Mouse (Mus musculus) thymus, adult 2 months (tissue): ENCODE measurements around the gene Cdc73.

Experiments
- CTCF ChIP-seq: fragments of 200-500 bp; IDR thresholded peaks from 2 replicates; pipeline ENCODE4 v1.5.1; 2012; ENCODE audit warnings: mild to moderate bottlenecking, control low read depth, low read length, moderate library complexity, borderline replicate concordance; ENCODE audit not compliant: control insufficient read depth, poor library complexity, insufficient read depth; ENCODE audit errors: extremely low read depth
- POLR2A ChIP-seq: fragments of 200-500 bp; IDR thresholded peaks from 2 replicates; pipeline ENCODE4 v1.6.1; 2012; ENCODE audit warnings: mild to moderate bottlenecking, low read length, control low read depth, moderate library complexity; ENCODE audit not compliant: control insufficient read depth, poor library complexity, insufficient read depth; ENCODE audit errors: extremely low read depth

DNA sequence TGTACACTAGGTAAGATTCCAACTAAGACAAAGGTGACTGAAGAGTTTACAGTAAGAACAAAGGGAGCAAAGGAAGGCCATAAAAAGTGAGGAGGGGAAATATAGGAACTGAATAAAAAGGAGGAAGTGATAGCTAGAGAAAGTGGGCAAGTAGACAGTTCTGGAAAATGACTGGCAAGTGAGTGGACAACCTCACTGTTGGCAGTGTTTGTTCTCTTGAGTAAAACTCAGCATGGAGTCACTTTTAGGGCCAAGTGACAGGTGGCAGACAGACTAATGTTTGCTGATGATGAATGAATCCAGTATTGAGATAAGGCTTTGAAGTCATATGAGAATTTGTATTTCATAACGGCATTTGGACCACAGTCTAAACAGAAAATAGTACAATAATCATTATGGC is 144.5 kb downstream of the Cdc73 start:
- TF ChIP-seq POLR2A (no peak), CTCF (no peak)
